In genomic region chr11:94345926-94346325, GRCm38 (mm10) we compare ENCODE assay signal across 19 mouse cellular contexts.
"Had no signal": no experiment of that assay in that cellular context is flagged by ENCODE, and none has a peak within 500 bp of the region (broad histone marks: within the 10 kb centered on the region; RNA-seq: fewer than 3 reads in every experiment).

No protein-coding gene starts in this region.

- H3K4me2 ChIP-seq: intestine, embryonic 15.5 days; liver, embryonic 12.5 days; liver, embryonic 15.5 days; midbrain, embryonic 12.5 days; midbrain, embryonic 15.5 days; neural tube, embryonic 12.5 days; neural tube, embryonic 15.5 days had no signal

- H3K27me3 ChIP-seq: intestine, embryonic 15.5 days; liver, embryonic 15.5 days; midbrain, embryonic 15.5 days; neural tube, embryonic 12.5 days; neural tube, embryonic 15.5 days had no signal

- H3K27ac ChIP-seq: intestine, embryonic 15.5 days; layer of hippocampus, adult 2 months; left cerebral cortex, adult 2 months; liver, embryonic 12.5 days; liver, embryonic 15.5 days; macrophage; midbrain, embryonic 12.5 days; midbrain, embryonic 15.5 days; neural tube, embryonic 12.5 days; neural tube, embryonic 15.5 days had no signal

- H3K36me3 ChIP-seq: intestine, embryonic 15.5 days; liver, embryonic 12.5 days; liver, embryonic 15.5 days; midbrain, embryonic 12.5 days; midbrain, embryonic 15.5 days; neural tube, embryonic 12.5 days; neural tube, embryonic 15.5 days had no signal

- ATAC-seq: liver, embryonic 12.5 days; midbrain, embryonic 15.5 days had no signal

- H3K4me3 ChIP-seq: intestine, embryonic 15.5 days; layer of hippocampus, adult 2 months; left cerebral cortex, adult 2 months; liver, embryonic 12.5 days; liver, embryonic 15.5 days; midbrain, embryonic 12.5 days; midbrain, embryonic 15.5 days; neural tube, embryonic 12.5 days; neural tube, embryonic 15.5 days had no signal

- H3K9me3 ChIP-seq: intestine, embryonic 15.5 days; liver, embryonic 12.5 days; liver, embryonic 15.5 days; midbrain, embryonic 12.5 days; midbrain, embryonic 15.5 days; neural tube, embryonic 12.5 days; neural tube, embryonic 15.5 days had no signal

- DNase-seq: kidney, adult 11 months; kidney, adult 8-10 months; kidney, postnatal 25 days; layer of hippocampus, postnatal 36 days; right cerebral cortex, adult 18-20 months; right cerebral cortex, postnatal 25 days; spleen, adult 18-20 months; thymus, adult 18-20 months; thymus, postnatal 36 days had no signal

- H3K9ac ChIP-seq: intestine, embryonic 15.5 days; liver, embryonic 12.5 days; liver, embryonic 15.5 days; midbrain, embryonic 12.5 days; midbrain, embryonic 15.5 days; neural tube, embryonic 12.5 days; neural tube, embryonic 15.5 days had no signal
